Mouse (Mus musculus) heart, adult 18-20 months (tissue): ENCODE results near the gene T2. TPM values are rescaled to one million over a fixed set of nuclear protein-coding genes. Genes with fewer than 3 reads are reported as not detected.

Experiments
- total RNA-seq, 2 experiments: library from RNA; stranded (reverse); gene quantifications; 2 replicates each; pipeline ENCODE4 v1.2.3; 2021

Gene T2
- total RNA-seq, 2 experiments from 2014 or later = 0.59 to 0.65 TPM

Other genes starting within 250 kb of the T2 start
- gene Gm49673, start 208.2 kb upstream of the T2 start, total RNA-seq = not detected
- gene Rnaset2a, start 207.9 kb upstream of the T2 start, total RNA-seq = 10 to 100 TPM; 25.4 to 26.3 TPM
- 10 to 100 TPM; 19.3 to 22.1 TPM for gene Fgfr1op, start 190.5 kb upstream of the T2 start, total RNA-seq
- gene Ccr6, start 119.9 kb upstream of the T2 start, total RNA-seq = 1 to 10 TPM in 1 of 2 experiments, not detected in 1; 1.3 TPM
- 100 to 1,000 TPM; 873 to 884 TPM for gene Mpc1, start 73.1 kb upstream of the T2 start, total RNA-seq
- gene Sft2d1, start 44.9 kb upstream of the T2 start, total RNA-seq = 10 to 100 TPM; 16.4 to 17.8 TPM
- gene Prr18, start 18.5 kb upstream of the T2 start, total RNA-seq = under 1 TPM; 0.25 to 0.26 TPM
- gene T, start 78.4 kb downstream of the T2 start, total RNA-seq = not detected
- 1 to 10 TPM; 2.4 to 3.6 TPM for gene Pde10a, start 169.4 kb downstream of the T2 start, total RNA-seq
- gene Gm17087, start 211.0 kb downstream of the T2 start, total RNA-seq = not detected